Mouse (Mus musculus) liver, embryonic 15.5 days (tissue): ENCODE measurements around the gene Agl. TPM values are rescaled to one million over a fixed set of nuclear protein-coding genes. Genes with fewer than 3 reads are reported as not detected.

Experiments used
- ATAC-seq: fragments of 200-750 bp; cut with Nextera tagmentation; 2 replicates; pipeline ENCODE4 v1.8.0; 2017; ENCODE audit warnings: moderate number of reproducible peaks, mild to moderate bottlenecking, moderate library complexity; ENCODE audit not compliant: insufficient read depth
- H3K27ac ChIP-seq: fragments of 300-500 bp; sonication (generic); replicated peaks from 2 replicates; pipeline ENCODE4 v1.5.1; 2015; ENCODE audit warnings: mild to moderate bottlenecking, inconsistent platforms
- H3K27me3 ChIP-seq: fragments of 300-500 bp; sonication (generic); 2 replicates; pipeline ENCODE4 v1.6.1; 2015; ENCODE audit warnings: mild to moderate bottlenecking, inconsistent platforms
- H3K36me3 ChIP-seq: fragments of 300-500 bp; sonication (generic); replicated peaks from 2 replicates; pipeline ENCODE4 v1.6.1; 2015; ENCODE audit warnings: moderate library complexity, mild to moderate bottlenecking, inconsistent platforms
- H3K4me1 ChIP-seq: fragments of 300-500 bp; sonication (generic); replicated peaks from 2 replicates; pipeline ENCODE4 v1.6.1; 2015; ENCODE audit warnings: inconsistent platforms
- H3K4me2 ChIP-seq: fragments of 300-500 bp; sonication (generic); 2 replicates; pipeline ENCODE4 v1.6.1; 2015; ENCODE audit warnings: moderate library complexity, mild to moderate bottlenecking, inconsistent platforms
- H3K4me3 ChIP-seq: fragments of 300-500 bp; sonication (generic); replicated peaks from 2 replicates; pipeline ENCODE4 v1.5.1; 2015; ENCODE audit warnings: mild to moderate bottlenecking, inconsistent platforms
- H3K9ac ChIP-seq: fragments of 300-500 bp; sonication (generic); 2 replicates; pipeline ENCODE4 v1.6.1; 2015; ENCODE audit warnings: moderate library complexity, mild to moderate bottlenecking, inconsistent platforms
- H3K9me3 ChIP-seq: fragments of 300-500 bp; sonication (generic); replicated peaks from 2 replicates; pipeline ENCODE4 v1.6.1; 2016; ENCODE audit warnings: inconsistent platforms
- WGBS: fragments of 180-500 bp; shearing (Covaris S2); methylation state at CpG from one replicate; pipeline ENCODE4 v1.1.7; 2015; ENCODE audit warnings: mixed read lengths; ENCODE audit not compliant: insufficient replicate concordance; 5-methylcytosine and 5-hydroxymethylcytosine counted together
- polyA plus RNA-seq: library from polyadenylated mRNA; unstranded; fragments of >200 nt; fragmentation: Nextera tagmentation; extraction: Ambion mirVana; gene quantifications from 2 replicates; pipeline ENCODE4 v1.2.1, GENCODE M21; 2015

Agl gene
- 10.3 and 12.1 TPM in 2 replicates for polyA plus RNA-seq

- H3K27ac ChIP-seq, result peak within 1 kb of the TSS; percentile 74
- WGBS, result 0% methylated on average over 57 of the region's 57 CpGs
Observed at GRCm38 (mm10) chr3:116807811-116808506, at the start of gene Agl. Agl (minus strand) TSS chr3:116808166.

GRCm38 (mm10) chr3:116857611-116858010 is 49.6 kb upstream of the Agl start:
- ATAC-seq, result no peak
- Histone ChIP-seq H3K4me2 (peak overlapping the region; percentile 51; the same call in 1 of the 2 replicates), H3K9me3 (no peaks in the 10 kb centered on the region), H3K36me3 (no peaks in the 10 kb centered on the region), H3K27ac (peak overlapping the region; percentile 96), H3K4me1 (peaks cover 61% of the 10 kb centered on the region), H3K27me3 (0 out of 2 replicates have a peak, but pooled peaks cover under 1% of the 10 kb centered on the region), H3K9ac (no peak overlapping the region), H3K4me3 (no peak overlapping the region)
- 16% methylated on average over 6 of the region's 6 CpGs for WGBS

More at GRCm38 (mm10) chr3:116807811-116808506, at the start of gene Agl:
- Histone ChIP-seq H3K4me3 (peak within 1 kb of the TSS; percentile 77), H3K36me3 (peaks cover 6% of the 10 kb centered on the region; the same call in 1 of the 2 replicates), H3K4me2 (peak within 1 kb of the TSS; percentile 85), H3K9me3 (no peaks in the 10 kb centered on the region), H3K9ac (peak within 1 kb of the TSS; percentile 72), H3K27me3 (no peaks in the 10 kb centered on the region), H3K4me1 (peaks cover 25% of the 10 kb centered on the region)
- ATAC-seq, result peak; percentile 99

GRCm38 (mm10) chr3:116852421-116852820 is 44.5 kb upstream of the Agl start:
- no peak overlapping the region for H3K4me2 ChIP-seq
- WGBS, result 69% methylated on average over 3 of the region's 3 CpGs

GRCm38 (mm10) chr3:116850376-116850775 is 42.4 kb upstream of the Agl start:
- Histone ChIP-seq H3K9me3 (no peaks in the 10 kb centered on the region), H3K4me1 (peaks cover 17% of the 10 kb centered on the region), H3K36me3 (no peaks in the 10 kb centered on the region), H3K9ac (no peak overlapping the region), H3K27me3 (peaks cover 12% of the 10 kb centered on the region), H3K4me2 (no peak overlapping the region), H3K4me3 (no peak overlapping the region), H3K27ac (no peak overlapping the region)
- 55% methylated on average over 1 of the region's 1 CpGs for WGBS
- no peak for ATAC-seq

More at GRCm38 (mm10) chr3:116852421-116852820, 44.5 kb upstream of the Agl start:
- no peak for ATAC-seq
- no peaks in the 10 kb centered on the region for H3K36me3 ChIP-seq
- peaks cover 12% of the 10 kb centered on the region for H3K27me3 ChIP-seq
- peaks cover 23% of the 10 kb centered on the region for H3K4me1 ChIP-seq
- no peak overlapping the region for H3K27ac ChIP-seq
- H3K9ac ChIP-seq, result no peak overlapping the region
- H3K4me3 ChIP-seq, result no peak overlapping the region
- no peaks in the 10 kb centered on the region for H3K9me3 ChIP-seq

GRCm38 (mm10) chr3:116848936-116849335 is 41.0 kb upstream of the Agl start:
- Histone ChIP-seq H3K4me3 (no peak overlapping the region), H3K9ac (no peak overlapping the region), H3K36me3 (no peaks in the 10 kb centered on the region), H3K27ac (no peak overlapping the region), H3K9me3 (no peaks in the 10 kb centered on the region), H3K27me3 (peaks cover 12% of the 10 kb centered on the region), H3K4me2 (no peak overlapping the region), H3K4me1 (peaks cover 22% of the 10 kb centered on the region)
- WGBS, result 63% methylated on average over 4 of the region's 4 CpGs
- no peak for ATAC-seq

GRCm38 (mm10) chr3:116848099-116848498 is 40.1 kb upstream of the Agl start:
- no peak overlapping the region for H3K4me3 ChIP-seq
- H3K27ac ChIP-seq, result no peak overlapping the region
- peaks cover 22% of the 10 kb centered on the region for H3K4me1 ChIP-seq
- H3K9ac ChIP-seq, result no peak overlapping the region
- WGBS, result 86% methylated on average over 1 of the region's 1 CpGs
- no peaks in the 10 kb centered on the region for H3K9me3 ChIP-seq
- peaks cover 12% of the 10 kb centered on the region for H3K27me3 ChIP-seq
- H3K4me2 ChIP-seq, result no peak overlapping the region
- H3K36me3 ChIP-seq, result no peaks in the 10 kb centered on the region
- ATAC-seq, result no peak

- peak; percentile 65 for ATAC-seq
- Histone ChIP-seq H3K36me3 (no peaks in the 10 kb centered on the region), H3K27me3 (no peaks in the 10 kb centered on the region), H3K4me3 (no peak overlapping the region), H3K4me2 (no peak overlapping the region), H3K9me3 (no peaks in the 10 kb centered on the region), H3K4me1 (peaks cover 22% of the 10 kb centered on the region), H3K27ac (peak overlapping the region; percentile 31; the same call in 1 of the 2 replicates), H3K9ac (no peak overlapping the region)
- WGBS, result 13% methylated on average over 4 of the region's 4 CpGs
Observed at GRCm38 (mm10) chr3:116846084-116846483, 38.1 kb upstream of the Agl start.

GRCm38 (mm10) chr3:116844880-116845579 is 37.1 kb upstream of the Agl start:
- Histone ChIP-seq H3K4me3 (no peak overlapping the region), H3K27me3 (no peaks in the 10 kb centered on the region), H3K36me3 (no peaks in the 10 kb centered on the region), H3K4me2 (no peak overlapping the region), H3K27ac (no peak overlapping the region), H3K4me1 (peaks cover 22% of the 10 kb centered on the region), H3K9me3 (no peaks in the 10 kb centered on the region), H3K9ac (no peak overlapping the region)
- WGBS, result 65% methylated on average over 10 of the region's 10 CpGs
- no peak for ATAC-seq

- H3K4me3 ChIP-seq, result no peak overlapping the region
- H3K9ac ChIP-seq, result no peak overlapping the region
- WGBS, result 69% methylated on average over 2 of the region's 2 CpGs
- no peak overlapping the region for H3K4me2 ChIP-seq
- H3K4me1 ChIP-seq, result peaks cover 24% of the 10 kb centered on the region
- no peaks in the 10 kb centered on the region for H3K9me3 ChIP-seq
- no peaks in the 10 kb centered on the region for H3K36me3 ChIP-seq
- no peak overlapping the region for H3K27ac ChIP-seq
- H3K27me3 ChIP-seq, result no peaks in the 10 kb centered on the region
- no peak for ATAC-seq
Observed at GRCm38 (mm10) chr3:116841311-116841710, 33.3 kb upstream of the Agl start.

GRCm38 (mm10) chr3:116836681-116837475 is 28.9 kb upstream of the Agl start:
- Histone ChIP-seq H3K27ac (no peak overlapping the region), H3K9ac (no peak overlapping the region), H3K4me1 (peaks cover 10% of the 10 kb centered on the region), H3K4me3 (no peak overlapping the region), H3K4me2 (no peak overlapping the region), H3K27me3 (no peaks in the 10 kb centered on the region), H3K36me3 (no peaks in the 10 kb centered on the region), H3K9me3 (no peaks in the 10 kb centered on the region)
- 69% methylated on average over 23 of the region's 23 CpGs for WGBS
- no peak for ATAC-seq
